Comparison of ENCODE assay signal across 8 mouse cellular contexts in the genomic region with DNA sequence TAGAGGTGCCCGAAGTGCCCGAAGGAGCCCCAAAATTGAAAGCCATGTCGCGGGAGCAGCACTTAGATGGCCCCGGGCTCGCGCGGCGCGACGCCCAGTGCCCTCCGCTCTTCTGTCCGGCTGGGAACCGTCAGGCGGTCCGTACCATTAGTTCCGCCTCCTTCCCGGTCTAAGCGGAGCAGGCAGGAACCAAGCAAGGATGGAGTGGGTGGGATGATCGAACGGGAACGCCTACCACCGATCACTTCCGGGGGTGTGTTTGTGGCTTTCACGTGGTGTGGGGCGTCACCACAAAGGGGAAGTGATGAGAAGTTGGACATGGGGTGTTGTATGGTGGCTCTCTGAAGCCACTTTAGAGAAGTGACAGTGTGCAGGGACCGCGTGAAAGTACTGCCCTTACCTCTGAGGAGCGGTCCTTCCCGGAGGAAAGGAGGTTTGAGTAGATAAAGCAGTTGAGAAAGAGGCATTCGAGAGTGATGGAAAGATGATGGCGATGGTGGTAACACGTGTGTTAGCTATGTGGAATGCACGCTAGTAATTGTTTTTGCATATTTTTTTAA. TPM values are rescaled to one million over a fixed set of nuclear protein-coding genes. Genes with fewer than 3 reads are reported as not detected.
A peak's percentile ranks its signal among the peaks of the same experiment; 100 is the strongest.
DNase-seq lines count a peak whose midpoint lies in the region; ATAC-seq and TF ChIP-seq lines count a peak whose summit lies in the region.

A gene (minus strand): TSS at position 195 of the 560 bp plus-strand sequence.

- H3K4me1 ChIP-seq in hindbrain, postnatal 0 days (ENCODE audit: insufficient read depth, low read length), result 0 out of 2 replicates have a peak, but pooled peaks cover 7% of the 10 kb centered on the region

- H3K9me3 ChIP-seq in hindbrain, postnatal 0 days (ENCODE audit: low read length), result no peaks in the 10 kb centered on the region

- under 1% methylated on average over 34 of the region's 34 CpGs for WGBS in hindbrain, postnatal 0 days

- DNase-seq in ZHBTc4 (ENCODE audit: low read depth, low spot score), result peak; percentile 98
- DNase-seq in gastrocnemius, adult 2 months, result peak; percentile 96
- DNase-seq in hindbrain, postnatal 0 days (ENCODE audit: low spot score), result peak; percentile 97
- peak; percentile 94 to 95 for DNase-seq in left cerebral cortex, adult 2 months (ENCODE audit: extremely low spot score in 1 of 2, low spot score in 2 of 2)
- DNase-seq in right cerebral cortex, adult 2 months (ENCODE audit: low spot score in 2 of 2), result peak; percentile 96 to 97
- DNase-seq in urinary bladder, postnatal 14 days (ENCODE audit: low spot score), result peak; percentile 95

- intact Hi-C loops in gastrocnemius, adult 2 months (cut with DNase I), result no loop called here
- intact Hi-C loops in left cerebral cortex, adult 2 months (cut with DNase I), result no loop called here

- no peaks in the 10 kb centered on the region; the same call in 1 of the 2 replicates for H3K36me3 ChIP-seq in hindbrain, postnatal 0 days (ENCODE audit: insufficient read depth, low read length)

- H3K9ac ChIP-seq in hindbrain, postnatal 0 days (replicated peaks; ENCODE audit: low read length), result peak within 1 kb of the TSS; percentile 88

- H3K27ac ChIP-seq in gastrocnemius, adult 2 months, result peak within 1 kb of the TSS; percentile 91
- peak within 1 kb of the TSS; percentile 82 for H3K27ac ChIP-seq in hindbrain, postnatal 0 days
- H3K27ac ChIP-seq in left cerebral cortex, adult 2 months, result peak within 1 kb of the TSS; percentile 85

- ATAC-seq in common myeloid progenitor, adult 5-6 weeks (replicated peaks; ENCODE audit: low read depth, poor library complexity, severe bottlenecking), result peak; percentile 96
- ATAC-seq in hindbrain, postnatal 0 days, result peak; percentile 100
- peak; percentile 97 for ATAC-seq in megakaryocyte, adult 5-6 weeks (ENCODE audit: poor library complexity, severe bottlenecking)

- peak within 1 kb of the TSS; percentile 92 for H3K4me2 ChIP-seq in hindbrain, postnatal 0 days (ENCODE audit: low read depth, low read length)

- no peaks in the 10 kb centered on the region for H3K27me3 ChIP-seq in hindbrain, postnatal 0 days (ENCODE audit: insufficient read depth, low read length)

- peak within 1 kb of the TSS; percentile 90 for H3K4me3 ChIP-seq in gastrocnemius, adult 2 months
- H3K4me3 ChIP-seq in hindbrain, postnatal 0 days (ENCODE audit: low read length), result peak within 1 kb of the TSS; percentile 94
- H3K4me3 ChIP-seq in left cerebral cortex, adult 2 months, result peak within 1 kb of the TSS; percentile 84

- no peak for TF ChIP-seq CTCF in gastrocnemius, adult 2 months (IDR thresholded peaks at IDR 0.05)
- TF ChIP-seq CTCF in hindbrain, postnatal 0 days (IDR thresholded peaks at IDR 0.05; ENCODE audit: low read depth), result no peak
- no peak for TF ChIP-seq CTCF in left cerebral cortex, adult 2 months (IDR thresholded peaks at IDR 0.05)

RNA-seq across cellular contexts. Expression of the gene that starts here (rescaled TPM):
- 71.8 and 82.3 TPM in 2 replicates for total RNA-seq in common myeloid progenitor, adult 5-6 weeks (2017)
- total RNA-seq in gastrocnemius, adult 2 months (2021), result 10 to 100 TPM in 1 of 2 experiments, 1 to 10 TPM in 1; 8.9 to 12.5 TPM
- total RNA-seq in hindbrain, postnatal 0 days (2014; rRNA removed), result 72.6 and 90.2 TPM in 2 replicates
- polyA plus RNA-seq in hindbrain, postnatal 0 days (2015; fragmentation: Nextera tagmentation; extraction: Ambion mirVana), result 41.3 and 42.3 TPM in 2 replicates
- 10 to 100 TPM; 23.7 to 31.3 TPM for total RNA-seq in left cerebral cortex, adult 2 months (2021)
- total RNA-seq in megakaryocyte, adult 5-6 weeks (2015), result 49.7 and 63.3 TPM in 2 replicates
- total RNA-seq in megakaryocyte, adult 5-6 weeks (2017), result 56.8 and 73.3 TPM in 2 replicates

Comparison
In these comparisons a context has a peak if more than half of its experiments do, and no peak if none do; other contexts are left out.
1. Peak in every context shown above with its lines: DNase-seq, ATAC-seq, H3K4me3 ChIP-seq and H3K27ac ChIP-seq.